9 mouse cellular contexts compared by ENCODE assay signal in genomic region chr6:108667599-108668021, GRCm38 (mm10). TPM values are rescaled to one million over a fixed set of nuclear protein-coding genes. Genes with fewer than 3 reads are reported as not detected.
DNase-seq lines count a peak whose midpoint lies in the region; ATAC-seq lines count a peak whose summit lies in the region.
"Had no signal": no experiment of that assay in that cellular context is flagged by ENCODE, and none has a peak within 500 bp of the region (broad histone marks: within the 10 kb centered on the region; RNA-seq: fewer than 3 reads in every experiment).

No protein-coding gene starts in this region.

- H3K9ac ChIP-seq in liver, embryonic 11.5 days (ENCODE audit: low read depth, low read length), result no peak overlapping the region
- H3K9ac ChIP-seq in liver, embryonic 12.5 days, result no peak overlapping the region
- no peak overlapping the region for H3K9ac ChIP-seq in hindbrain, embryonic 16.5 days (ENCODE audit: low read depth, low read length)
- H3K9ac ChIP-seq: liver, embryonic 14.5 days had no signal

- WGBS in liver, embryonic 11.5 days, result 20% methylated on average over 6 of the region's 6 CpGs
- 29% methylated on average over 6 of the region's 6 CpGs for WGBS in liver, embryonic 12.5 days (ENCODE audit: insufficient replicate concordance)
- 18% methylated on average over 6 of the region's 6 CpGs for WGBS in hindbrain, embryonic 16.5 days
- WGBS in midbrain, embryonic 10.5 days, result 17% methylated on average over 6 of the region's 6 CpGs

- no peak overlapping the region for H3K4me3 ChIP-seq in liver, embryonic 11.5 days (ENCODE audit: low read depth, low read length)
- H3K4me3 ChIP-seq in liver, embryonic 12.5 days, result no peak overlapping the region
- no peak overlapping the region for H3K4me3 ChIP-seq in hindbrain, embryonic 16.5 days (ENCODE audit: low read length)
- H3K4me3 ChIP-seq in midbrain, embryonic 10.5 days, result no peak overlapping the region

- no peaks in the 10 kb centered on the region for H3K9me3 ChIP-seq in liver, embryonic 11.5 days (ENCODE audit: control insufficient read depth, low read length)
- no peaks in the 10 kb centered on the region for H3K9me3 ChIP-seq in liver, embryonic 12.5 days (replicated peaks)
- H3K9me3 ChIP-seq in hindbrain, embryonic 16.5 days (ENCODE audit: control insufficient read depth, low read length), result no peaks in the 10 kb centered on the region
- H3K9me3 ChIP-seq in midbrain, embryonic 10.5 days (replicated peaks), result no peaks in the 10 kb centered on the region

- no peak overlapping the region for H3K27ac ChIP-seq in liver, embryonic 11.5 days (ENCODE audit: low read depth, low read length)
- no peak overlapping the region for H3K27ac ChIP-seq in liver, embryonic 12.5 days
- peak overlapping the region; percentile 71 for H3K27ac ChIP-seq in hindbrain, embryonic 16.5 days (ENCODE audit: low read depth, low read length)
- H3K27ac ChIP-seq in midbrain, embryonic 10.5 days (replicated peaks), result peak overlapping the region; percentile 85
- H3K27ac ChIP-seq: liver, embryonic 14.5 days had no signal

- peaks cover 7% of the 10 kb centered on the region; the same call in 1 of the 2 replicates for H3K27me3 ChIP-seq in liver, embryonic 11.5 days (replicated peaks; ENCODE audit: control insufficient read depth, insufficient read depth, low read length)
- peaks cover 33% of the 10 kb centered on the region for H3K27me3 ChIP-seq in liver, embryonic 12.5 days (replicated peaks)
- no peaks in the 10 kb centered on the region for H3K27me3 ChIP-seq in hindbrain, embryonic 16.5 days (replicated peaks; ENCODE audit: control insufficient read depth, insufficient read depth, low read length)
- peaks cover 70% of the 10 kb centered on the region for H3K27me3 ChIP-seq in midbrain, embryonic 10.5 days (ENCODE audit: low read depth, poor library complexity, severe bottlenecking)

- H3K4me1 ChIP-seq in liver, embryonic 11.5 days (replicated peaks; ENCODE audit: control insufficient read depth, insufficient read depth, low read length), result peaks cover 11% of the 10 kb centered on the region
- peaks cover 9% of the 10 kb centered on the region for H3K4me1 ChIP-seq in liver, embryonic 12.5 days
- peaks cover 9% of the 10 kb centered on the region for H3K4me1 ChIP-seq in hindbrain, embryonic 16.5 days (ENCODE audit: control insufficient read depth, insufficient read depth, low read depth, low read length)
- peaks cover 16% of the 10 kb centered on the region for H3K4me1 ChIP-seq in midbrain, embryonic 10.5 days

- peak; percentile 39; the same call in 1 of the 2 replicates for ATAC-seq in liver, embryonic 11.5 days (replicated peaks; ENCODE audit: low FRiP score)
- no peak for ATAC-seq in liver, embryonic 12.5 days
- peak; percentile 10; the same call in 1 of the 2 replicates for ATAC-seq in hindbrain, embryonic 16.5 days

- DNase-seq in liver, embryonic 11.5 days (ENCODE audit: low spot score), result no peak
- DNase-seq in fibroblast of lung, adult 2 months (ENCODE audit: low read depth), result peak; percentile 78
- DNase-seq in midbrain, embryonic 10.5 days (ENCODE audit: low spot score), result peak; percentile 37
- DNase-seq in thymus, postnatal 10 days (ENCODE audit: low spot score in 2 of 2), result no peak
- DNase-seq in testis, postnatal 10 days (ENCODE audit: low spot score), result no peak
- DNase-seq in thymus, postnatal 25 days, result no peak

- H3K36me3 ChIP-seq in liver, embryonic 11.5 days (ENCODE audit: control insufficient read depth, insufficient read depth, low read length), result peaks cover 3% of the 10 kb centered on the region; the same call in 1 of the 2 replicates
- H3K36me3 ChIP-seq in liver, embryonic 12.5 days, result peaks cover 14% of the 10 kb centered on the region
- H3K36me3 ChIP-seq in hindbrain, embryonic 16.5 days (ENCODE audit: control insufficient read depth, insufficient read depth, low read length), result 0 out of 2 replicates have a peak, but pooled peaks cover 5% of the 10 kb centered on the region
- peaks cover 6% of the 10 kb centered on the region; the same call in 1 of the 2 replicates for H3K36me3 ChIP-seq in midbrain, embryonic 10.5 days

- peak overlapping the region; percentile 70; the same call in 1 of the 2 replicates for H3K4me2 ChIP-seq in liver, embryonic 11.5 days
- H3K4me2 ChIP-seq in liver, embryonic 12.5 days, result no peak overlapping the region
- peak overlapping the region; percentile 67 for H3K4me2 ChIP-seq in hindbrain, embryonic 16.5 days (ENCODE audit: low read length)

RNA-seq across cellular contexts. Expression of gene Bhlhe40, which starts 7.2 kb away (rescaled TPM):
- polyA plus RNA-seq in liver, embryonic 11.5 days (2014; fragmentation: Nextera tagmentation; extraction: Ambion mirVana), result 8.3 and 8.9 TPM in 2 replicates
- 4.0 and 6.1 TPM in 2 replicates for polyA plus RNA-seq in liver, embryonic 12.5 days (2016; fragmentation: Nextera tagmentation; extraction: Ambion mirVana)
- 7.3 and 8.9 TPM in 2 replicates for polyA plus RNA-seq in hindbrain, embryonic 16.5 days (2015; fragmentation: Nextera tagmentation; extraction: Ambion mirVana)
- 1.8 and 1.9 TPM in 2 replicates for polyA plus RNA-seq in midbrain, embryonic 10.5 days (2016; fragmentation: Nextera tagmentation; extraction: Ambion mirVana)

Comparison
In these comparisons a context has a peak if more than half of its experiments do, and no peak if none do; other contexts are left out.
1. DNase-seq: peak in fibroblast of lung, adult 2 months (single experiment) and midbrain, embryonic 10.5 days (single experiment); none in liver, embryonic 11.5 days (single experiment), thymus, postnatal 10 days (0 of 2), testis, postnatal 10 days (single experiment) and thymus, postnatal 25 days (single experiment).
2. H3K27ac ChIP-seq: peak in hindbrain, embryonic 16.5 days (single experiment) and midbrain, embryonic 10.5 days (single experiment); none in liver, embryonic 11.5 days (single experiment) and liver, embryonic 12.5 days (single experiment).